Mouse (Mus musculus): ENCODE data around the gene Dact3. TPM values are rescaled to one million over a fixed set of nuclear protein-coding genes. Genes with fewer than 3 reads are reported as not detected.

Gene Dact3
- total RNA-seq, 2 experiments from 2014 or later, result 3.9 to 7.1 TPM

DNA sequence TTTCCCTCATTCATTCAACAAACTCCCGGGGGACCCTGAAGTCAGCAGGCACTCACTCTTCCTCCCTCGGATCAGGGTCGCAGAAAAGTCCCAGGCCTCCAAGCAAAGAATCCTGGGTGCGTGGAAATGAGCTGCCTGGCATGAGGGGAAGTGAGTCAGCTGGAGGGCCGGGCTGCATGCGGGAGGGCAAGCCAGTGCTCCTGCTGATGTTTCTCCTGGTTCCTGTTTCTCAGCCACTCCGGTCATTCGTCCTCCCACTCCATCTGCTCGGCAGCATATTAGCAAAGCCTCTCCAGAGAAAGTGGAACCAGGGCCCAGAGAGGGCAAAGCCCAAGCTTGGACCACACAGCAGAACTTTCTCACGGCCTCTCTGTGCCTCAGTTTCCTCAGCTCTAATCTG lies 34.8 kb downstream of the Dact3 start:
- intact Hi-C loops (cut with DNase I; ENCODE audit: low total_unique reads), result loop anchor here (5.0 kb wide), 1 partner anchor 83 kb away; no protein-coding TSS in a partner anchor
- no peak for DNase-seq

DNA sequence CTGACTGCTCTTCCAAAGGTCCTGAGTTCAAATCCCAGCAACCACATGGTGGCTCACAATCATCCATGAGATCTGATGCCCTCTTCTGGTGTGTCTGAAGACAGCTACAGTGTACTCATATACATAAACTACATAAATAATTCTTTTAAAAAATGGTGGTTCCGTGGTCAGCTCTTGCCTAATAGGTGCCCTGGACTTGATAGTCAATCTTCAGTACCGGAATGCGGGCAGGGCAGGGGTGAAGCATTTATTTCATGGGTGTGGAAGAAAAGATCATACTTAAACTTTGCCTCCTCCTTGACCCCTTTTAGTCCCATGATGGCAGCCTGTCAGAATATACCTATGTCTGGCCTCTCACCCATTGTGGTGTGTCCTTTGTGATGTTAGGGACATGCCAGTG lies 36.8 kb downstream of the Dact3 start:
- DNase-seq, result no peak
- intact Hi-C loops (cut with DNase I; ENCODE audit: low total_unique reads), result no loop called here

DNA sequence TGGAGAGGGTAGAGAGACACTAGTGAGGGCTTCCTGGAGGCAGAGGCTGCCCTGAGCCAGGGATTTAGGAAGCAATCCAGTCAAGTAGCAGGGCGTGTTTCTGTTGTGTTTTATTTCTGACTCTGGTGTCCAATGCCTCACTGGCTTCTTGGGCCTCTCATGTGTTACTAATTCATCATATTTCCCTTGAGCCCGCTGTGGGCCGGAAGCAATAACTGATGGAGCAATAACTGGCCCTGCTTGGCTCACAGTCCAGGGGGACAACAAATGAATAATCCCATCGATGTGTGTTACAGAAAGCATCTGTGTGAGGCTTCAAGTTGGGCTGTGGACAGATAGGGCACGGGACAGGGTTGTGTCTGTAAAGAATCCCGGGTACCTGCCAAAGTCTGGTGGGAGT lies 37.2 kb downstream of the Dact3 start:
- peak; percentile 60 for DNase-seq
- intact Hi-C loops (cut with DNase I; ENCODE audit: low total_unique reads), result no loop called here

DNA sequence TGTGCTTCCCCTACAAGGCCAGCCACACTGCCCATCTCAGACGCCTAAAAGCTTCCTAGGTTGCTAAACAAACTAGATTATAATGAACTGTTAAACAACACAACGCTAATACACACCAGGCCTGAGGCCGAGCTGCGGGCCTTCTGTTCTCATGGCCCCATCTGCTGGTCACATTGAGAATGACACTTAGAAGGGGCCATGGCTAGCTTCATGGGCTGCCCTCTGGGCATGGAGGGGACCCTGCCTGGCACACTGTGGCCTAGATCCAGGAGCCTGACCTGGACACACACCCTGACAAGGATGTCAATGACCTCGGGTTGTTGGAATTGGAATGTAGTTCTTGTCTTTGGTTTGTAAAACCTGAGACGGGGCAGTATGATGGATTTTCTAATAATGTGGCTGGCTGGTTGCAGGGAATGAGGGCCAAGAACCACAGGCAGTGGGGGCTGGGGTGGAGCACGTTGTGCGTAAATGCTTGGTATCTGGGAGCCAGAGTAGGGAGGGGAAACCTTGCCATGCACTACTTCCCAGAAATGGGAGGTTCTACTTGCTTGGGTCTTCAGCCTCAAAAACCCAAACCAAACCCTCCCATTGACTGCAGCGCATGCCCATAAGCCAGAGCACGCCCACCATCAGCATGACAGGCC lies 38.8 kb downstream of the Dact3 start:
- DNase-seq, result peak; percentile 68
- intact Hi-C loops (cut with DNase I; ENCODE audit: low total_unique reads), result loop anchor here (2.0 kb wide), 1 partner anchor 19 kb away; no protein-coding TSS in a partner anchor

- no peak for DNase-seq
- intact Hi-C loops (cut with DNase I; ENCODE audit: low total_unique reads), result loop anchor here (2.0 kb wide), 1 partner anchor 20 kb away; no protein-coding TSS in a partner anchor
Measured at GRCm38 (mm10) chr7:16914453-16915343, 39.6 kb downstream of the Dact3 start.

- intact Hi-C loops (cut with DNase I; ENCODE audit: low total_unique reads), result loop anchor here (2.0 kb wide), 1 partner anchor 21 kb away; no protein-coding TSS in a partner anchor
- DNase-seq, result no peak
Measured at GRCm38 (mm10) chr7:16915461-16916340, 40.6 kb downstream of the Dact3 start.

- no peak for DNase-seq
- intact Hi-C loops (cut with DNase I; ENCODE audit: low total_unique reads), result no loop called here
Measured at GRCm38 (mm10) chr7:16916342-16917265, 41.5 kb downstream of the Dact3 start.

- intact Hi-C loops (cut with DNase I; ENCODE audit: low total_unique reads), result no loop called here
- DNase-seq, result no peak
Measured at GRCm38 (mm10) chr7:16917447-16917846, 42.3 kb downstream of the Dact3 start.

DNA sequence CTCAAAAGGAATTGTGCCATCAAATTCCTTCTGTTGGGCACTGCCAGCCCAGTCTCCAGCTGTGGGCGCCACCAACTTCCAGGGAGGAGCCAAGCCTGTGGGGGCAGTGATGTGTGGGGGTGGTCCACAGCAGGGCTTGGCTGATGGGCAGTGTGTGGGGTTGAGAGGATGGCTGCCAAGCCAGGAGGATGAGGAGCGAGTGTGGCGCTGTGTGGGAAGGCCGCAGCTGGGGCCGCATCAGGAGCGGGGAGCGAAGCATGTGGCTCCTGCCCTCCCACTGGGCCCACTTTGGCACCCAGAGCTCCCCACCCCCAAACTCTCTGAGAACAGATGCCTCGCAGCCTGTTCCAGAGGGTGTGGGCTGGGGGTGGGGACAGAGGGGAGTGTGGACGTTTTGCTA lies 42.9 kb downstream of the Dact3 start:
- intact Hi-C loops (cut with DNase I; ENCODE audit: low total_unique reads), result no loop called here
- DNase-seq, result no peak

GRCm38 (mm10) chr7:16918670-16919069 lies 43.6 kb downstream of the Dact3 start:
- intact Hi-C loops (cut with DNase I; ENCODE audit: low total_unique reads), result no loop called here
- no peak for DNase-seq

GRCm38 (mm10) chr7:16919395-16920149 lies 44.5 kb downstream of the Dact3 start:
- no peak for DNase-seq
- intact Hi-C loops (cut with DNase I; ENCODE audit: low total_unique reads), result no loop called here

DNA sequence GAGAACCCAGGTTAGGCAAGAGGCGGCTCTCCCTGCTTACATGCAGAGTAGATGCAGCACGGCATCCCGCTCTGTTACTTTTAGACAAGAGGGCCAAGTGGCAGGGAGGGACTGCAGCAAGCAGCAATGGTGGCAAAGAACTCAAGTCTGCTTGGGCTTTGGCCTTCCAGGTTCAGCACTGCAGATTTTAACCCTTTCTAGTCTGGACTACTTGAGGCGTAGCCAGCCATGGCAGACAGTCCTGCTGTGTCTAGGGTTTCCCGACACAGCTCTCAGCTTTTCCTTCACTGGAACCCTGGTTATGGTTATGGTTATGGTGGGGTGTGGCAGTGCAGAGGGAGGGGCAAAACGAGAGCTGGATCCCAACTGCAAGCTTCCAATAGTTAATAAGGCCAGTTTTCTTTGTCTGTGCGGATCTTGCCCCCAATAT lies 45.0 kb downstream of the Dact3 start:
- DNase-seq, result no peak
- intact Hi-C loops (cut with DNase I; ENCODE audit: low total_unique reads), result no loop called here

DNA sequence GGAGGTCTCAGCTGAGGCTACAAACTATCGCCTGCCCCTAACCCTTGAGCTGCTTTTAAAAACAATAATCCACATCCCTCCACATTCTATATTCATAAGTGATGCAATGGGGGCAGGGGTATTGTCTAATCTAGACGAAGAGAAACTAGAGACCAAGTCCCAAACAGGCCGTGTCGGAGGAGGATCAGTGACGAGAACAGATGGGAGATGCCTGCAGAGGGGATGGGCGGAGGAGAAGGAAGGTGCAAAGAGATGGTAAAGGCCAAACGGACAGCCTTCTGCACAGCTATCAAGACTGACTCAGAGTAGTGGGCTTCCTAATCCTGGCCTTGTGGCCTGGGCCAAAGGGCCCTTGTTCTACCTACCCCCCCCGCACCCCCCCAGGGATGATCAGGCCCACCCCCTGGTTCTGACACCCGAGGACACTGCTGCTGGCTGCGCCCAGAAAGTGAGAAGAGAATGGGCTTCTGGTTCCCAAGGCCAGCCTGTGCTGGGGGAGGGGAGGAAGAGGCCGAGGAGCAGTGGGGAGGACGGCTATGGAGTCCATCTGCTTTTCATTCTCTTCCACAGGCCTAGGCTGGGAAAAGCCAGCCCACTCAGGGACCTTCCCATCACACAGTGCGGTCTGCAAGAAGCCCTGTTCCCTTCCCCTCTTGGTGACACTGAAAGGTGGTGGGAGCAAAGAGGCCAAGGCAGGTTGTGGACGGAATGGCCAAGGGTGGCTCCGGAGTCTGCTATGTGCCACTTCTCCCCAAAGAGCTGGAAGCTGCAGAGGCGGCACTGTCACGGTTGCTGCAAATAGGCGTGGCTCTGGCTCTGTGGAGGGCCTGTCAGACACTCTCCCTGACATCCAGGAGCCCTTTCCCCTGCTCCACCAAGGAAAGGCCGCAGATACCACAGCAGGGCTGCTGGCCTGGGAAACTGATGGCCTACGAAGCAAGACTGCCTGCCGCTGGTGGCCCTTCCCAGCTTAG lies 46.0 kb downstream of the Dact3 start:
- intact Hi-C loops (cut with DNase I; ENCODE audit: low total_unique reads), result no loop called here
- DNase-seq, result no peak

DNA sequence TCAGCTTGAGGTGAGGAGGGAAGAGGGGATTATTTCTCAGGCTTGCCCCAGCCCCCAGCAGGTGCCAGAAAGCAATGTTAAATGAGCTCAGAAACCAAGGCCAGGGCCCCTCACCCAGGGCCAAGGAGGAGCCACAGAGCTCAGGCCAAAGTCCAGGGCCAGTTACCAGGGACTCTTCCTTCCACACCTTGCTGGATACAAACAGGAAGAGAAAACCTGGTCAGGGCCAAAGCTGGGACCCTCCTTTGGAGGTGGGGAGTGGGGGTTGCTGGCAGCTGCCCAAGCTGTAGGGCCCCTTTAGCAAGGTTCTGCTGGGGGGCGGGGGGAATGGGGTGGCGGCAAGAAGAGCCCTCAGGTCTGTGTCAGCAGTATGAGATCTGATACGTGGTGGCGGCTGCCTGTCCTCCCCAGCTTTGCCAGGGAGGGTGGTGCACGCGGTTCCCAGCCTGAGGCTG lies 46.8 kb downstream of the Dact3 start:
- intact Hi-C loops (cut with DNase I; ENCODE audit: low total_unique reads), result no loop called here
- no peak for DNase-seq

DNA sequence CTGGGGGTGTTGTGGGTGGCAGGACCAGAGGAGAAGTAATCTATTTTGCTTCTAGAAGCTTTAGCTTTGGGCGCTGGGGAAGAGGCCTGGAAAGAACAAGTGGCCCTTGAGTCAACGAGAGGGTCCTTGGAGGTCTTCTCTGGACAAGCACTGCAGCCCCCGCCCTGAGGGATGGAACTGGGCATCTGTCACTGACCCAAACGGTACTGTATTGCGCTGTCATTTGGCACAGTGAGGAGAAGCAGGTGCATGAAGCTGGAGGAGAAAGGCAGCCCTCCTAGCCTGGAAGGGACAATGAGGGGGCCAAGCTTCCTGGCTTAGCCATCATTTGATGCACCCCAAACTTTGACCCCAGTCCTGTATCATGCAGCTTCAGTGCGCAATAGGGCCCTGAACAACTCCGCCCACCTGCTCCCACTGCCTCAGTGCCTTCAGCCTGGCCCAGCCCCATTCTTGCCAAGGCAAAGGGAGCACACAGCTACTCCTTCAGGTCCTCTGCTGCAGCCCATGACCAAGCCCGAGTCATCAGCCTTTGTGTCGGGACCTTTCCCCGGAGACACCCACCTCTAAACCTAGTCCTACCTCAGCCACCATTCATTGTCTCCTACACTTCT lies 47.4 kb downstream of the Dact3 start:
- DNase-seq, result no peak
- intact Hi-C loops (cut with DNase I; ENCODE audit: low total_unique reads), result no loop called here

DNA sequence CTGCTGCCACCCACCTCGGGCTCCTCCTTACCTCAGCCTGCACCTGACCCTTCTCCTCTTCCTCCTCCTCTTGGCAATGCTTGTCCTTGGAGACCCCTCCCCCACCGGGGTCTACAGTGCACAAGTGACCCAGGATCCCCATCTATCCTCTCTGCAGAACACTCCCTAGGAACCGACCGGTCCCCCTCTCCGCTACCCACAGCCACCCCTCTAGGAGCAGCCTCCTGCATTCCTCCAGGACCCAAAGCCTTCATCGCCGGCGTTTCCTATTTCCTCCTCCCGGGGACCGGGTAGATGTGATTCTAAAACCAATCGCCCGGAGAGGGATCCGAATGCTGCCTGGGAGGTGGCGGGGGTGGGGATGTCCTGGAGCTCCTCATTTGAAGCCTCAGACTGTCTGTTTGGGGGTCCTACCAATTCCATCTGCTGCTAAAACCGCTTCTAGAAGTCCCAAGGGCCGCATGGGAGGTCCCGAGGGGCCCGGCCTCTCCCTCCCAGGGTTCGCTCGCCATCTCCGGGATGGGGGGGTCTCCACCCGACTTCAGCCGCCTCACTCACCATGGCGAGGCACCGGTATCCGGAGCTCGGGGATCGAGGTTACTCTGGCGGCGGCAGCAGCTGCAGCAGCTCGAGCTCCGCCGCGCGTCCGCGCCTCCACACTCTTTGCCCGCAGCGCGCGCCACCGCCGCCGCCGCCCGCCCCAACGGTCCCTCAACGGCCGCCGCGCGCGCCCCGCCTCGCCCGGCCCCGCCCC lies 48.3 kb downstream of the Dact3 start:
- intact Hi-C loops (cut with DNase I; ENCODE audit: low total_unique reads), result no loop called here

More for the DNA sequence above, 48.3 kb downstream of the Dact3 start:
- DNase-seq, result peak; percentile 30
